ENCODE assay signal across 7 mouse cellular contexts in genomic region chr6:108457516-108458181, GRCm38 (mm10).
DNase-seq lines count a peak whose midpoint lies in the region; ATAC-seq lines count a peak whose summit lies in the region.

No protein-coding gene starts in this region.

- WGBS in midbrain, embryonic 10.5 days = 57% methylated on average over 14 of the region's 14 CpGs
- 53% methylated on average over 14 of the region's 14 CpGs for WGBS in midbrain, embryonic 16.5 days
- WGBS in embryonic facial prominence, embryonic 13.5 days = 39% methylated on average over 14 of the region's 14 CpGs

- H3K4me1 ChIP-seq in midbrain, embryonic 10.5 days = peaks cover 49% of the 10 kb centered on the region
- H3K4me1 ChIP-seq in midbrain, embryonic 16.5 days (ENCODE audit: control insufficient read depth, insufficient read depth, low read length) = peaks cover 35% of the 10 kb centered on the region
- H3K4me1 ChIP-seq in embryonic facial prominence, embryonic 13.5 days = peaks cover 39% of the 10 kb centered on the region

- H3K9ac ChIP-seq in midbrain, embryonic 16.5 days (ENCODE audit: low read depth, low read length) = no peak overlapping the region
- H3K9ac ChIP-seq in embryonic facial prominence, embryonic 13.5 days = no peak overlapping the region

- H3K4me3 ChIP-seq in midbrain, embryonic 10.5 days = no peak overlapping the region
- H3K4me3 ChIP-seq in midbrain, embryonic 16.5 days (ENCODE audit: low read depth, low read length) = no peak overlapping the region
- no peak overlapping the region for H3K4me3 ChIP-seq in embryonic facial prominence, embryonic 13.5 days

- H3K4me2 ChIP-seq in midbrain, embryonic 16.5 days (ENCODE audit: low read length) = no peak overlapping the region
- H3K4me2 ChIP-seq in embryonic facial prominence, embryonic 13.5 days = peak overlapping the region; percentile 1; the same call in 1 of the 2 replicates

- no peak for DNase-seq in midbrain, embryonic 10.5 days (ENCODE audit: low spot score)
- DNase-seq in kidney, adult 8-10 months = peak; percentile 41 to 87
- peak; percentile 32 for DNase-seq in mesoderm, embryonic 11.5 days (ENCODE audit: low read depth, low spot score)
- DNase-seq in thymus, postnatal 0 days (ENCODE audit: low spot score) = no peak
- DNase-seq in urinary bladder, postnatal 4 days (ENCODE audit: low spot score in 2 of 2) = no peak

- ATAC-seq in midbrain, embryonic 16.5 days = no peak
- ATAC-seq in embryonic facial prominence, embryonic 13.5 days (ENCODE audit: insufficient number of reproducible peaks, insufficient read depth, low FRiP score, low TSS enrichment, low read depth) = no peak

- no peaks in the 10 kb centered on the region for H3K9me3 ChIP-seq in midbrain, embryonic 10.5 days (replicated peaks)
- no peaks in the 10 kb centered on the region for H3K9me3 ChIP-seq in midbrain, embryonic 16.5 days (replicated peaks; ENCODE audit: control insufficient read depth, low read length, poor library complexity, severe bottlenecking)
- H3K9me3 ChIP-seq in embryonic facial prominence, embryonic 13.5 days = no peaks in the 10 kb centered on the region

- H3K27me3 ChIP-seq in midbrain, embryonic 10.5 days (ENCODE audit: low read depth, poor library complexity, severe bottlenecking) = peaks cover 14% of the 10 kb centered on the region; the same call in 1 of the 2 replicates
- no peaks in the 10 kb centered on the region for H3K27me3 ChIP-seq in midbrain, embryonic 16.5 days (ENCODE audit: control insufficient read depth, insufficient read depth, low read depth, low read length)
- H3K27me3 ChIP-seq in embryonic facial prominence, embryonic 13.5 days = no peaks in the 10 kb centered on the region

- no peaks in the 10 kb centered on the region for H3K36me3 ChIP-seq in midbrain, embryonic 10.5 days
- H3K36me3 ChIP-seq in midbrain, embryonic 16.5 days (ENCODE audit: control insufficient read depth, insufficient read depth, low read length) = no peaks in the 10 kb centered on the region
- H3K36me3 ChIP-seq in embryonic facial prominence, embryonic 13.5 days = no peaks in the 10 kb centered on the region

- H3K27ac ChIP-seq in midbrain, embryonic 10.5 days (replicated peaks) = peak overlapping the region; percentile 63; the same call in 1 of the 2 replicates
- no peak overlapping the region for H3K27ac ChIP-seq in midbrain, embryonic 16.5 days (ENCODE audit: low read length)
- peak overlapping the region; percentile 74 for H3K27ac ChIP-seq in embryonic facial prominence, embryonic 13.5 days

Comparison
In these comparisons a context has a peak if more than half of its experiments do, and no peak if none do; other contexts are left out.
1. DNase-seq: peak in kidney, adult 8-10 months (2 of 2) and mesoderm, embryonic 11.5 days (single experiment); none in midbrain, embryonic 10.5 days (single experiment), thymus, postnatal 0 days (single experiment) and urinary bladder, postnatal 4 days (0 of 2).